23 mouse cellular contexts compared by ENCODE assay signal in genomic region chr5:51563574-51563973, GRCm38 (mm10). TPM values are rescaled to one million over a fixed set of nuclear protein-coding genes. Genes with fewer than 3 reads are reported as not detected.
"Had no signal": no experiment of that assay in that cellular context is flagged by ENCODE, and none has a peak within 500 bp of the region (broad histone marks: within the 10 kb centered on the region; RNA-seq: fewer than 3 reads in every experiment).

No protein-coding gene starts in this region.

- H3K36me3 ChIP-seq: lung, embryonic 15.5 days; midbrain, embryonic 10.5 days; midbrain, embryonic 13.5 days; neural tube, embryonic 13.5 days; neural tube, embryonic 15.5 days had no signal

- H3K4me2 ChIP-seq: lung, embryonic 15.5 days; midbrain, embryonic 13.5 days; neural tube, embryonic 13.5 days; neural tube, embryonic 15.5 days had no signal

- DNase-seq: liver, postnatal 0 days; lung, adult 2 months; lung, postnatal 14 days; lung, postnatal 36 days; retina, postnatal 1 day; right cerebral cortex, adult 18-20 months; right cerebral cortex, postnatal 25 days; right cerebral cortex, postnatal 4 days; spleen, adult 18-20 months; thymus, adult 18-20 months; thymus, postnatal 14 days; thymus, postnatal 36 days had no signal

- H3K27ac ChIP-seq: lung, embryonic 15.5 days; macrophage; midbrain, embryonic 10.5 days; midbrain, embryonic 13.5 days; neural tube, embryonic 13.5 days; neural tube, embryonic 15.5 days had no signal

- ATAC-seq: liver, postnatal 0 days; lung, postnatal 0 days; midbrain, embryonic 13.5 days; midbrain, embryonic 16.5 days had no signal

- H3K27me3 ChIP-seq: lung, embryonic 15.5 days; midbrain, embryonic 13.5 days; neural tube, embryonic 13.5 days; neural tube, embryonic 15.5 days had no signal

- H3K4me3 ChIP-seq: lung, embryonic 15.5 days; midbrain, embryonic 10.5 days; midbrain, embryonic 13.5 days; myocyte; neural tube, embryonic 13.5 days; neural tube, embryonic 15.5 days had no signal

- H3K9ac ChIP-seq: liver, postnatal 0 days; lung, embryonic 15.5 days; midbrain, embryonic 13.5 days; neural tube, embryonic 13.5 days; neural tube, embryonic 15.5 days had no signal

- H3K9me3 ChIP-seq: lung, embryonic 15.5 days; midbrain, embryonic 10.5 days; midbrain, embryonic 13.5 days; neural tube, embryonic 13.5 days; neural tube, embryonic 15.5 days had no signal

RNA-seq across cellular contexts. Expression of gene Ppargc1a, which starts 4.0 kb away (rescaled TPM):
- total RNA-seq: megakaryocyte, adult 5-6 weeks; megakaryocyte-erythroid progenitor cell, adult 5-6 weeks had no signal
